Mouse (Mus musculus): Measurements from ENCODE around the gene Dusp9. TPM values are rescaled to one million over a fixed set of nuclear protein-coding genes. Genes with fewer than 3 reads are reported as not detected.
A peak's percentile ranks its signal among the peaks of the same experiment; 100 is the strongest.

The Dusp9 gene
- 0.19 and 0.31 TPM in 2 replicates for polyA plus RNA-seq (2014; fragmentation: Nextera tagmentation; extraction: Ambion mirVana)

GRCm38 (mm10) chrX:73639255-73639675 lies at the start of gene Dusp9:
Gene Dusp9, plus strand, starts transcription at chrX:73639419.
- peaks cover 12% of the 10 kb centered on the region for H3K27me3 ChIP-seq (ENCODE audit: control insufficient read depth, insufficient read depth, low read length)
- 11% methylated on average over 20 of the region's 28 CpGs for WGBS
- no peaks in the 10 kb centered on the region for H3K4me1 ChIP-seq (ENCODE audit: control insufficient read depth, insufficient read depth, low read length)
- H3K9ac ChIP-seq (replicated peaks; ENCODE audit: low read depth, low read length), result 0 out of 2 replicates have a peak within 1 kb of the TSS, but pooled peaks have one; percentile 32
- H3K27ac ChIP-seq (ENCODE audit: low read depth, low read length), result no peak within 1 kb of the TSS
- no peaks in the 10 kb centered on the region for H3K9me3 ChIP-seq (ENCODE audit: control insufficient read depth, low read length)
- H3K4me3 ChIP-seq (ENCODE audit: low read depth, low read length), result peak within 1 kb of the TSS; percentile 18
- H3K4me2 ChIP-seq (ENCODE audit: low read depth, low read length), result peak within 1 kb of the TSS; percentile 44
- ATAC-seq (ENCODE audit: low read depth), result peak; percentile 80
- no peaks in the 10 kb centered on the region for H3K36me3 ChIP-seq (ENCODE audit: control insufficient read depth, insufficient read depth, low read length)

GRCm38 (mm10) chrX:73593212-73593611 lies 46.0 kb upstream of the Dusp9 start:
- 35% methylated on average over 6 of the region's 6 CpGs for WGBS
- Histone ChIP-seq H3K9me3 (ENCODE audit: control insufficient read depth, low read length) (no peaks in the 10 kb centered on the region), H3K4me3 (ENCODE audit: low read depth, low read length) (no peak overlapping the region), H3K4me2 (ENCODE audit: low read depth, low read length) (no peak overlapping the region), H3K27ac (ENCODE audit: low read depth, low read length) (no peak overlapping the region), H3K36me3 (ENCODE audit: control insufficient read depth, insufficient read depth, low read length) (no peaks in the 10 kb centered on the region), H3K27me3 (ENCODE audit: control insufficient read depth, insufficient read depth, low read length) (no peaks in the 10 kb centered on the region), H3K9ac (replicated peaks; ENCODE audit: low read depth, low read length) (no peak overlapping the region), H3K4me1 (ENCODE audit: control insufficient read depth, insufficient read depth, low read length) (no peaks in the 10 kb centered on the region)
- no peak for ATAC-seq (ENCODE audit: low read depth)

GRCm38 (mm10) chrX:73594451-73595121 lies 44.6 kb upstream of the Dusp9 start:
- 41% methylated on average over 12 of the region's 12 CpGs for WGBS
- H3K27ac ChIP-seq (ENCODE audit: low read depth, low read length), result no peak overlapping the region
- H3K9me3 ChIP-seq (ENCODE audit: control insufficient read depth, low read length), result no peaks in the 10 kb centered on the region
- no peak overlapping the region for H3K9ac ChIP-seq (replicated peaks; ENCODE audit: low read depth, low read length)
- no peak overlapping the region for H3K4me2 ChIP-seq (ENCODE audit: low read depth, low read length)
- no peaks in the 10 kb centered on the region for H3K27me3 ChIP-seq (ENCODE audit: control insufficient read depth, insufficient read depth, low read length)
- no peak for ATAC-seq (ENCODE audit: low read depth)
- no peaks in the 10 kb centered on the region for H3K36me3 ChIP-seq (ENCODE audit: control insufficient read depth, insufficient read depth, low read length)
- no peaks in the 10 kb centered on the region for H3K4me1 ChIP-seq (ENCODE audit: control insufficient read depth, insufficient read depth, low read length)
- no peak overlapping the region for H3K4me3 ChIP-seq (ENCODE audit: low read depth, low read length)

- Histone ChIP-seq H3K4me1 (ENCODE audit: control insufficient read depth, insufficient read depth, low read length) (no peaks in the 10 kb centered on the region), H3K4me3 (ENCODE audit: low read depth, low read length) (no peak overlapping the region), H3K36me3 (ENCODE audit: control insufficient read depth, insufficient read depth, low read length) (no peaks in the 10 kb centered on the region), H3K27ac (ENCODE audit: low read depth, low read length) (no peak overlapping the region), H3K27me3 (ENCODE audit: control insufficient read depth, insufficient read depth, low read length) (no peaks in the 10 kb centered on the region), H3K9me3 (ENCODE audit: control insufficient read depth, low read length) (no peaks in the 10 kb centered on the region), H3K9ac (replicated peaks; ENCODE audit: low read depth, low read length) (no peak overlapping the region), H3K4me2 (ENCODE audit: low read depth, low read length) (no peak overlapping the region)
- WGBS, result 75% methylated on average over 4 of the region's 4 CpGs
- ATAC-seq (ENCODE audit: low read depth), result no peak
Observed at GRCm38 (mm10) chrX:73595297-73595938, 43.8 kb upstream of the Dusp9 start.

- no peaks in the 10 kb centered on the region for H3K36me3 ChIP-seq (ENCODE audit: control insufficient read depth, insufficient read depth, low read length)
- 75% methylated on average over 1 of the region's 1 CpGs for WGBS
- no peak for ATAC-seq (ENCODE audit: low read depth)
Observed at GRCm38 (mm10) chrX:73601456-73601855, 37.8 kb upstream of the Dusp9 start.

GRCm38 (mm10) chrX:73613665-73614064 lies 25.6 kb upstream of the Dusp9 start:
- ATAC-seq (ENCODE audit: low read depth), result no peak
- H3K27me3 ChIP-seq (ENCODE audit: control insufficient read depth, insufficient read depth, low read length), result no peaks in the 10 kb centered on the region
- H3K36me3 ChIP-seq (ENCODE audit: control insufficient read depth, insufficient read depth, low read length), result no peaks in the 10 kb centered on the region
- no peaks in the 10 kb centered on the region for H3K4me1 ChIP-seq (ENCODE audit: control insufficient read depth, insufficient read depth, low read length)
- no peak overlapping the region for H3K27ac ChIP-seq (ENCODE audit: low read depth, low read length)
- no peak overlapping the region for H3K9ac ChIP-seq (replicated peaks; ENCODE audit: low read depth, low read length)
- no peaks in the 10 kb centered on the region for H3K9me3 ChIP-seq (ENCODE audit: control insufficient read depth, low read length)
- no peak overlapping the region for H3K4me3 ChIP-seq (ENCODE audit: low read depth, low read length)
- H3K4me2 ChIP-seq (ENCODE audit: low read depth, low read length), result no peak overlapping the region
- WGBS, result 77% methylated on average over 4 of the region's 4 CpGs

More at GRCm38 (mm10) chrX:73601456-73601855, 37.8 kb upstream of the Dusp9 start:
- no peak overlapping the region for H3K4me2 ChIP-seq (ENCODE audit: low read depth, low read length)
- no peak overlapping the region for H3K4me3 ChIP-seq (ENCODE audit: low read depth, low read length)
- no peaks in the 10 kb centered on the region for H3K9me3 ChIP-seq (ENCODE audit: control insufficient read depth, low read length)
- no peak overlapping the region for H3K9ac ChIP-seq (replicated peaks; ENCODE audit: low read depth, low read length)
- no peaks in the 10 kb centered on the region for H3K4me1 ChIP-seq (ENCODE audit: control insufficient read depth, insufficient read depth, low read length)
- H3K27ac ChIP-seq (ENCODE audit: low read depth, low read length), result no peak overlapping the region
- no peaks in the 10 kb centered on the region for H3K27me3 ChIP-seq (ENCODE audit: control insufficient read depth, insufficient read depth, low read length)

GRCm38 (mm10) chrX:73615876-73616275 lies 23.3 kb upstream of the Dusp9 start:
- 96% methylated on average over 1 of the region's 1 CpGs for WGBS
- Histone ChIP-seq H3K4me1 (ENCODE audit: control insufficient read depth, insufficient read depth, low read length) (no peaks in the 10 kb centered on the region), H3K36me3 (ENCODE audit: control insufficient read depth, insufficient read depth, low read length) (no peaks in the 10 kb centered on the region), H3K4me2 (ENCODE audit: low read depth, low read length) (no peak overlapping the region), H3K4me3 (ENCODE audit: low read depth, low read length) (no peak overlapping the region), H3K27me3 (ENCODE audit: control insufficient read depth, insufficient read depth, low read length) (no peaks in the 10 kb centered on the region), H3K9ac (replicated peaks; ENCODE audit: low read depth, low read length) (no peak overlapping the region), H3K9me3 (ENCODE audit: control insufficient read depth, low read length) (no peaks in the 10 kb centered on the region), H3K27ac (ENCODE audit: low read depth, low read length) (no peak overlapping the region)
- ATAC-seq (ENCODE audit: low read depth), result no peak

GRCm38 (mm10) chrX:73619401-73619800 lies 19.8 kb upstream of the Dusp9 start:
- H3K9me3 ChIP-seq (ENCODE audit: control insufficient read depth, low read length), result no peaks in the 10 kb centered on the region
- no peak overlapping the region for H3K4me3 ChIP-seq (ENCODE audit: low read depth, low read length)
- no peak overlapping the region for H3K4me2 ChIP-seq (ENCODE audit: low read depth, low read length)
- no peaks in the 10 kb centered on the region for H3K4me1 ChIP-seq (ENCODE audit: control insufficient read depth, insufficient read depth, low read length)
- H3K9ac ChIP-seq (replicated peaks; ENCODE audit: low read depth, low read length), result no peak overlapping the region
- H3K36me3 ChIP-seq (ENCODE audit: control insufficient read depth, insufficient read depth, low read length), result no peaks in the 10 kb centered on the region
- no peak for ATAC-seq (ENCODE audit: low read depth)
- H3K27ac ChIP-seq (ENCODE audit: low read depth, low read length), result no peak overlapping the region
- no peaks in the 10 kb centered on the region for H3K27me3 ChIP-seq (ENCODE audit: control insufficient read depth, insufficient read depth, low read length)

- no peak overlapping the region for H3K4me3 ChIP-seq (ENCODE audit: low read depth, low read length)
- no peak for ATAC-seq (ENCODE audit: low read depth)
- H3K9me3 ChIP-seq (ENCODE audit: control insufficient read depth, low read length), result no peaks in the 10 kb centered on the region
- WGBS, result 93% methylated on average over 2 of the region's 2 CpGs
- no peak overlapping the region for H3K27ac ChIP-seq (ENCODE audit: low read depth, low read length)
- H3K4me2 ChIP-seq (ENCODE audit: low read depth, low read length), result no peak overlapping the region
- no peaks in the 10 kb centered on the region for H3K36me3 ChIP-seq (ENCODE audit: control insufficient read depth, insufficient read depth, low read length)
- no peaks in the 10 kb centered on the region for H3K27me3 ChIP-seq (ENCODE audit: control insufficient read depth, insufficient read depth, low read length)
- no peak overlapping the region for H3K9ac ChIP-seq (replicated peaks; ENCODE audit: low read depth, low read length)
- no peaks in the 10 kb centered on the region for H3K4me1 ChIP-seq (ENCODE audit: control insufficient read depth, insufficient read depth, low read length)
Observed at GRCm38 (mm10) chrX:73619890-73620289, 19.3 kb upstream of the Dusp9 start.

Data from neural tube, embryonic 14.5 days (tissue).